Mouse (Mus musculus): ENCODE results near the gene Mcpt1.

- TF ChIP-seq POLR2A (IDR thresholded peaks at IDR 0.05; ENCODE audit: control insufficient read depth, extremely low read depth, insufficient read depth, low read length, poor library complexity) (no peak), CTCF (IDR thresholded peaks at IDR 0.05; ENCODE audit: borderline replicate concordance, control insufficient read depth, extremely low read depth, insufficient read depth, low read length, poor library complexity) (no peak)
These were observed 4.6 kb upstream of the Mcpt1 start for GRCm38 (mm10) chr14:56013147-56013546.

Data from thymus, adult 2 months (tissue).